Mouse (Mus musculus): Measurements from ENCODE around the gene Src.
"Not testable (repeated sequence)": the region's sequence is repeated elsewhere in the genome, so short reads cannot be mapped to it uniquely, and the experiment has no call there.

Src gene

GRCm38 (mm10) chr2:157418206-157418605, at the start of gene Src:
Gene Src (plus strand): TSS chr2:157418444.
- no peak for DNase-seq (ENCODE audit: low spot score in 2 of 2)

GRCm38 (mm10) chr2:157371696-157372095, 46.5 kb upstream of the Src start:
- DNase-seq (ENCODE audit: low spot score in 2 of 2) = no peak

- no peak for DNase-seq (ENCODE audit: low spot score in 2 of 2)
Measured at GRCm38 (mm10) chr2:157373681-157374080, 44.6 kb upstream of the Src start.

GRCm38 (mm10) chr2:157375051-157375450, 43.2 kb upstream of the Src start:
- no peak for DNase-seq (ENCODE audit: low spot score in 2 of 2)

GRCm38 (mm10) chr2:157375794-157376757, 42.2 kb upstream of the Src start:
- no peak for DNase-seq (ENCODE audit: low spot score in 2 of 2)

- DNase-seq (ENCODE audit: low spot score in 2 of 2) = no peak
Measured at GRCm38 (mm10) chr2:157376995-157377394, 41.2 kb upstream of the Src start.

GRCm38 (mm10) chr2:157384836-157385235, 33.4 kb upstream of the Src start:
- no peak for DNase-seq (ENCODE audit: low spot score in 2 of 2)

- DNase-seq (ENCODE audit: low spot score in 2 of 2) = not testable (repeated sequence)
Measured at GRCm38 (mm10) chr2:157388901-157389590, 29.2 kb upstream of the Src start.

- no peak for DNase-seq (ENCODE audit: low spot score in 2 of 2)
Measured at GRCm38 (mm10) chr2:157389591-157389921, 28.7 kb upstream of the Src start.

- no peak for DNase-seq (ENCODE audit: low spot score in 2 of 2)
Measured at GRCm38 (mm10) chr2:157392331-157392730, 25.9 kb upstream of the Src start.

GRCm38 (mm10) chr2:157393549-157393948, 24.7 kb upstream of the Src start:
- no peak for DNase-seq (ENCODE audit: low spot score in 2 of 2)

- DNase-seq (ENCODE audit: low spot score in 2 of 2) = no peak
Measured at GRCm38 (mm10) chr2:157394868-157395267, 23.4 kb upstream of the Src start.

- DNase-seq (ENCODE audit: low spot score in 2 of 2) = no peak
Measured at GRCm38 (mm10) chr2:157395371-157395770, 22.9 kb upstream of the Src start.

GRCm38 (mm10) chr2:157395960-157396359, 22.3 kb upstream of the Src start:
- no peak for DNase-seq (ENCODE audit: low spot score in 2 of 2)

GRCm38 (mm10) chr2:157397376-157397775, 20.9 kb upstream of the Src start:
- DNase-seq (ENCODE audit: low spot score in 2 of 2) = no peak

GRCm38 (mm10) chr2:157398539-157398938, 19.7 kb upstream of the Src start:
- no peak for DNase-seq (ENCODE audit: low spot score in 2 of 2)

- no peak for DNase-seq (ENCODE audit: low spot score in 2 of 2)
Measured at GRCm38 (mm10) chr2:157399797-157400196, 18.4 kb upstream of the Src start.

- DNase-seq (ENCODE audit: low spot score in 2 of 2) = no peak
Measured at GRCm38 (mm10) chr2:157400491-157400890, 17.8 kb upstream of the Src start.

GRCm38 (mm10) chr2:157401261-157401660, 17.0 kb upstream of the Src start:
- DNase-seq (ENCODE audit: low spot score in 2 of 2) = no peak

GRCm38 (mm10) chr2:157407596-157407995, 10.6 kb upstream of the Src start:
- no peak for DNase-seq (ENCODE audit: low spot score in 2 of 2)

- DNase-seq (ENCODE audit: low spot score in 2 of 2) = no peak
Measured at GRCm38 (mm10) chr2:157409793-157410533, 8.3 kb upstream of the Src start.

- DNase-seq (ENCODE audit: low spot score in 2 of 2) = no peak
Measured at GRCm38 (mm10) chr2:157411151-157411693, 7.0 kb upstream of the Src start.

All from frontal cortex, postnatal 14 days (tissue).